Mouse (Mus musculus) kidney, postnatal 0 days (tissue): ENCODE measurements around the gene Pkn1. TPM values are rescaled to one million over a fixed set of nuclear protein-coding genes. Genes with fewer than 3 reads are reported as not detected.

Source experiments
- ATAC-seq: fragments of 200-750 bp; cut with Nextera tagmentation; replicated peaks from 2 replicates; pipeline ENCODE4 v1.8.0; 2017; ENCODE audit warnings: low read depth, moderate number of reproducible peaks, moderate TSS enrichment, moderate library complexity; ENCODE audit not compliant: low FRiP score
- DNase-seq: peaks from one replicate; pipeline ENCODE4 v3.0.0-alpha.2; 2016; ENCODE audit warnings: low spot score
- H3K27ac ChIP-seq: fragments of 300-500 bp; sonication (generic); 2 replicates; pipeline ENCODE4 v1.5.1; 2014; ENCODE audit warnings: mild to moderate bottlenecking
- H3K27me3 ChIP-seq: fragments of 300-500 bp; sonication (generic); 2 replicates; pipeline ENCODE4 v1.6.1; 2014; ENCODE audit warnings: low read length, mixed read lengths; ENCODE audit not compliant: insufficient read depth
- H3K36me3 ChIP-seq: fragments of 300-500 bp; sonication (generic); 2 replicates; pipeline ENCODE4 v1.6.1; 2014; ENCODE audit warnings: low read length, mixed read lengths; ENCODE audit not compliant: insufficient read depth
- H3K4me1 ChIP-seq: fragments of 300-500 bp; sonication (generic); replicated peaks from 2 replicates; pipeline ENCODE4 v1.6.1; 2014; ENCODE audit warnings: antibody characterized with exemption, low read length, mixed read lengths; ENCODE audit not compliant: insufficient read depth
- H3K4me2 ChIP-seq: fragments of 300-500 bp; sonication (generic); 2 replicates; pipeline ENCODE4 v1.6.1; 2014; ENCODE audit warnings: mild to moderate bottlenecking, low read length, moderate library complexity, mixed read lengths
- H3K4me3 ChIP-seq: fragments of 300-500 bp; sonication (generic); replicated peaks from 2 replicates; pipeline ENCODE4 v1.5.1; 2014; ENCODE audit warnings: low read depth, low read length
- H3K9ac ChIP-seq: fragments of 300-500 bp; sonication (generic); 2 replicates; pipeline ENCODE4 v1.6.1; 2014; ENCODE audit warnings: low read depth, low read length
- H3K9me3 ChIP-seq: fragments of 300-500 bp; sonication (generic); replicated peaks from 2 replicates; pipeline ENCODE4 v1.6.1; 2016; ENCODE audit warnings: low read length, inconsistent platforms, mixed read lengths
- CTCF ChIP-seq: IDR thresholded peaks from 2 replicates; pipeline ENCODE4 v1.5.1; 2016; ENCODE audit warnings: antibody characterized with exemption, low read depth, mild to moderate bottlenecking, moderate library complexity
- WGBS: fragments of 180-500 bp; shearing (Covaris S2); extraction: QIAGEN DNeasy Blood & Tissue Kit; methylation state at CpG from one replicate; pipeline ENCODE4 v1.1.7; 2014; 5-methylcytosine and 5-hydroxymethylcytosine counted together
- polyA plus RNA-seq: library from polyadenylated mRNA; unstranded; fragments of >200 nt; fragmentation: Nextera tagmentation; extraction: Ambion mirVana; gene quantifications from 2 replicates; pipeline ENCODE4 v1.2.1, GENCODE M21; 2015

Gene Pkn1
- polyA plus RNA-seq, 1 experiment from 2014 or later: 31.0 TPM

- H3K9ac ChIP-seq: no peak overlapping the region
- H3K4me1 ChIP-seq: peaks cover 5% of the 10 kb centered on the region; the same call in 1 of the 2 replicates
- H3K36me3 ChIP-seq: peaks cover 77% of the 10 kb centered on the region
- H3K27me3 ChIP-seq: no peaks in the 10 kb centered on the region
- no peak overlapping the region for H3K4me2 ChIP-seq
- DNase-seq (no peak), ATAC-seq (no peak)
- no peak overlapping the region for H3K4me3 ChIP-seq
- TF ChIP-seq CTCF: no peak
- WGBS: 94% methylated on average over 12 of the region's 12 CpGs
- no peak overlapping the region for H3K27ac ChIP-seq
- H3K9me3 ChIP-seq: no peaks in the 10 kb centered on the region
These were observed 19.1 kb downstream of the Pkn1 start for GRCm38 (mm10) chr8:83679866-83680265.

- DNase-seq (no peak), ATAC-seq (no peak)
- Histone ChIP-seq H3K36me3 (peaks cover 69% of the 10 kb centered on the region), H3K27ac (no peak overlapping the region), H3K27me3 (no peaks in the 10 kb centered on the region), H3K4me1 (no peaks in the 10 kb centered on the region), H3K9me3 (no peaks in the 10 kb centered on the region), H3K4me3 (no peak overlapping the region), H3K9ac (no peak overlapping the region), H3K4me2 (no peak overlapping the region)
- TF ChIP-seq CTCF: no peak
- WGBS: 91% methylated on average over 5 of the region's 5 CpGs
These were observed 24.5 kb downstream of the Pkn1 start for GRCm38 (mm10) chr8:83674497-83674896.

DNA sequence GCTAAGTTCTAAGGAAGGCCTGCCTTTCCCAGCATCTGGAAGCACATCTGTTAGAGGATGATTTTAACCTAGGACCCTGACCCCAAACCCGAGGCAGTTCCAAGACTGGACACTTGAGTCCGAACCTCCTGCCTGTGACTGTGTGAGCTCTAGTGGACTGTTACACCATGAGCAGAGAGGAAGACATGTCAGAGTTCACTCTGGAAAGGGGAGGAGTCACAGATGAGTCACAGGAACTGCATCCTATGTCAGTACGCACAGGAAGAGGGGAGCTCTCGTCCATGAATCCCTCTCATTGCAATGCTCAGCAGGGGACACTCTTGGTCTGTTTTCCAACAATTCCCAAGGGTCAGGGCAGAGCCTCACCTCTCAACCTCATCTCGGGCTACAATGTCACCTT lies 26.0 kb downstream of the Pkn1 start:
- WGBS: 52% methylated on average over 5 of the region's 5 CpGs
- no peak for ATAC-seq

GRCm38 (mm10) chr8:83669013-83669412 lies 30.0 kb downstream of the Pkn1 start:
- H3K36me3 ChIP-seq: peaks cover 38% of the 10 kb centered on the region
- peak overlapping the region; percentile 47; the same call in 1 of the 2 replicates for H3K27ac ChIP-seq
- WGBS: 71% methylated on average over 16 of the region's 16 CpGs
- H3K4me2 ChIP-seq: peak overlapping the region; percentile 60
- ATAC-seq (no peak), DNase-seq (no peak)
- TF ChIP-seq CTCF: no peak
- H3K4me1 ChIP-seq: peaks cover 34% of the 10 kb centered on the region
- no peaks in the 10 kb centered on the region for H3K9me3 ChIP-seq
- no peak overlapping the region for H3K9ac ChIP-seq
- no peak overlapping the region for H3K4me3 ChIP-seq
- H3K27me3 ChIP-seq: no peaks in the 10 kb centered on the region

More for the DNA sequence above, 26.0 kb downstream of the Pkn1 start:
- peak; percentile 10; the same call in 1 of the 2 replicates for TF ChIP-seq CTCF
- no peak overlapping the region for H3K4me3 ChIP-seq
- H3K4me2 ChIP-seq: no peak overlapping the region
- H3K27ac ChIP-seq: no peak overlapping the region
- no peaks in the 10 kb centered on the region for H3K9me3 ChIP-seq
- H3K36me3 ChIP-seq: peaks cover 57% of the 10 kb centered on the region
- H3K9ac ChIP-seq: no peak overlapping the region
- DNase-seq: peak; percentile 39
- H3K4me1 ChIP-seq: peaks cover 6% of the 10 kb centered on the region
- H3K27me3 ChIP-seq: no peaks in the 10 kb centered on the region

- Histone ChIP-seq H3K36me3 (peaks cover 37% of the 10 kb centered on the region), H3K4me3 (peak overlapping the region; percentile 27), H3K4me1 (peaks cover 34% of the 10 kb centered on the region), H3K9ac (peak overlapping the region; percentile 45), H3K4me2 (peak overlapping the region; percentile 60), H3K27me3 (no peaks in the 10 kb centered on the region), H3K27ac (peak overlapping the region; percentile 47; the same call in 1 of the 2 replicates), H3K9me3 (no peaks in the 10 kb centered on the region)
- DNase-seq (peak; percentile 91), ATAC-seq (peak; percentile 26)
- 29% methylated on average over 79 of the region's 80 CpGs for WGBS
- peak; percentile 90 for TF ChIP-seq CTCF
These were observed 30.7 kb downstream of the Pkn1 start for GRCm38 (mm10) chr8:83668010-83668916.

- H3K27ac ChIP-seq: peak overlapping the region; percentile 8; the same call in 1 of the 2 replicates
- H3K4me3 ChIP-seq: no peak overlapping the region
- H3K36me3 ChIP-seq: peaks cover 31% of the 10 kb centered on the region
- no peak for ATAC-seq
- H3K27me3 ChIP-seq: no peaks in the 10 kb centered on the region
- peaks cover 38% of the 10 kb centered on the region for H3K4me1 ChIP-seq
- H3K9me3 ChIP-seq: no peaks in the 10 kb centered on the region
- H3K9ac ChIP-seq: no peak overlapping the region
- peak overlapping the region; percentile 28 for H3K4me2 ChIP-seq
- no peak for DNase-seq
- TF ChIP-seq CTCF: no peak
- 79% methylated on average over 10 of the region's 10 CpGs for WGBS
These were observed 31.5 kb downstream of the Pkn1 start for GRCm38 (mm10) chr8:83667526-83667925.
